Comparison of ENCODE assay signal across 19 mouse cellular contexts in the genomic region with DNA sequence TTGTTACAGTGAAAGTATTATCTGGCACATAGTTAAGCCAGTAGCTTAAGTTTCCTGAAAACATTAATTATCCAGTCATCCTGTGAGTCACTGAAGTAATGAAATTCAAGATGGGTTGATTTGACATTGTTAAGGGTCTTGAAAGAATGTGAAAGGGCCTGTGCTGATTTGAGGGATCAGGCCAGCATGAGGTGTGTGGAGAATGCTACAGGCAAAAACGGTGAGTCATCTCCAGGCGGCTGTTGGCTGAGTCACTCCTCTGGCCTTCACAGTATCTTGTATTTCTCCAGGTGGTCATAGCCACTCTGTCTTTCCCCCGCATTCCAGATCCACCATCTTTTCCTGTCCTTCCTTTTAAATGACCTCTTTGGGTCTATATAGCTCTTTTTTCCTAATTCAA. TPM values are rescaled to one million over a fixed set of nuclear protein-coding genes. Genes with fewer than 3 reads are reported as not detected.
DNase-seq lines count a peak whose midpoint lies in the region; ATAC-seq and TF ChIP-seq lines count a peak whose summit lies in the region.
"Had no signal": no experiment of that assay in that cellular context is flagged by ENCODE, and none has a peak within 500 bp of the region (broad histone marks: within the 10 kb centered on the region; RNA-seq: fewer than 3 reads in every experiment).

No protein-coding gene starts in this region.

- H3K4me1 ChIP-seq in MEL (ENCODE audit: control insufficient read depth in 1 of 2, insufficient read depth in 2 of 2, low read length in 2 of 2): peaks cover 0 to 2% of the 10 kb centered on the region in 2 experiments; a peak in 2 of 4 replicates
- H3K4me1 ChIP-seq in liver, embryonic 12.5 days: no peaks in the 10 kb centered on the region
- no peaks in the 10 kb centered on the region for H3K4me1 ChIP-seq in thymus, adult 2 months (replicated peaks; ENCODE audit: control insufficient read depth, insufficient read depth, low read length)
- H3K4me1 ChIP-seq: embryonic facial prominence, embryonic 15.5 days; forebrain, embryonic 13.5 days; liver, embryonic 15.5 days; midbrain, embryonic 12.5 days had no signal

- no peak for TF ChIP-seq POLR2A in MEL (IDR thresholded peaks at IDR 0.05; ENCODE audit: control insufficient read depth in 1 of 2, insufficient read depth in 1 of 2, low read depth in 1 of 2, low read length in 2 of 2, poor library complexity in 1 of 2)
- no peak for TF ChIP-seq POLR2A in thymus, adult 2 months (IDR thresholded peaks at IDR 0.05; ENCODE audit: control insufficient read depth, extremely low read depth, insufficient read depth, low read length, poor library complexity)

- no peaks in the 10 kb centered on the region for H3K27me3 ChIP-seq in MEL (ENCODE audit: control insufficient read depth in 1 of 2, insufficient read depth in 2 of 2, low read length in 2 of 2)
- no peaks in the 10 kb centered on the region for H3K27me3 ChIP-seq in liver, embryonic 12.5 days (replicated peaks)
- no peaks in the 10 kb centered on the region for H3K27me3 ChIP-seq in thymus, adult 2 months (ENCODE audit: control insufficient read depth, insufficient read depth, low read length)
- H3K27me3 ChIP-seq: embryonic facial prominence, embryonic 15.5 days; forebrain, embryonic 13.5 days; liver, embryonic 15.5 days; midbrain, embryonic 12.5 days had no signal

- no peaks in the 10 kb centered on the region for H3K79me2 ChIP-seq in MEL (ENCODE audit: control insufficient read depth, insufficient read depth, low read length, poor library complexity)

- TF ChIP-seq CTCF in MEL (IDR thresholded peaks at IDR 0.05 in 2 of 3, conservative IDR thresholded peaks at IDR 0.05 in 1 of 3; ENCODE audit: control insufficient read depth in 1 of 3, insufficient read depth in 1 of 3, low read depth in 2 of 3, low read length in 3 of 3, poor library complexity in 1 of 3, severe bottlenecking in 1 of 3): no peak
- no peak for TF ChIP-seq CTCF in thymus, adult 2 months (IDR thresholded peaks at IDR 0.05; ENCODE audit: borderline replicate concordance, control insufficient read depth, extremely low read depth, insufficient read depth, low read length, poor library complexity)

- H3K27ac ChIP-seq in MEL (ENCODE audit: control insufficient read depth, low read depth, low read length): no peak overlapping the region
- H3K27ac ChIP-seq in liver, embryonic 12.5 days: no peak overlapping the region
- H3K27ac ChIP-seq in thymus, adult 2 months (ENCODE audit: control insufficient read depth, insufficient read depth, low read length): no peak overlapping the region
- H3K27ac ChIP-seq: embryonic facial prominence, embryonic 15.5 days; forebrain, embryonic 13.5 days; liver, embryonic 15.5 days; midbrain, embryonic 12.5 days had no signal

- no peaks in the 10 kb centered on the region for H3K9me3 ChIP-seq in MEL (replicated peaks; ENCODE audit: insufficient read depth, low read length)
- no peaks in the 10 kb centered on the region for H3K9me3 ChIP-seq in liver, embryonic 12.5 days (replicated peaks)
- H3K9me3 ChIP-seq: embryonic facial prominence, embryonic 15.5 days; forebrain, embryonic 13.5 days; liver, embryonic 15.5 days; midbrain, embryonic 12.5 days had no signal

- H3K36me3 ChIP-seq in MEL (ENCODE audit: control insufficient read depth in 1 of 2, insufficient read depth in 2 of 2, low read length in 2 of 2): peaks cover 0 to 5% of the 10 kb centered on the region in 2 experiments; a peak in 2 of 4 replicates
- H3K36me3 ChIP-seq in liver, embryonic 12.5 days: no peaks in the 10 kb centered on the region
- H3K36me3 ChIP-seq in thymus, adult 2 months (ENCODE audit: control insufficient read depth, insufficient read depth, low read length): no peaks in the 10 kb centered on the region
- H3K36me3 ChIP-seq: embryonic facial prominence, embryonic 15.5 days; liver, embryonic 15.5 days; midbrain, embryonic 12.5 days had no signal

- ATAC-seq in frontal cortex, adult (ENCODE audit: low TSS enrichment): peak; percentile 62; the same call in 1 of the 2 replicates
- no peak for ATAC-seq in liver, embryonic 12.5 days
- ATAC-seq: forebrain, embryonic 13.5 days had no signal

- H3K9ac ChIP-seq in MEL (ENCODE audit: control insufficient read depth, low read depth, low read length, poor library complexity, severe bottlenecking): no peak overlapping the region
- no peak overlapping the region for H3K9ac ChIP-seq in liver, embryonic 12.5 days
- H3K9ac ChIP-seq: embryonic facial prominence, embryonic 15.5 days; forebrain, embryonic 13.5 days; liver, embryonic 15.5 days; midbrain, embryonic 12.5 days had no signal

- no peak overlapping the region for H3K4me2 ChIP-seq in liver, embryonic 12.5 days
- H3K4me2 ChIP-seq: embryonic facial prominence, embryonic 15.5 days; forebrain, embryonic 13.5 days; heart, embryonic 11.5 days; liver, embryonic 15.5 days; midbrain, embryonic 12.5 days had no signal

- WGBS in liver, embryonic 12.5 days (ENCODE audit: insufficient replicate concordance): 53% methylated on average over 3 of the region's 3 CpGs
- 67% methylated on average over 3 of the region's 3 CpGs for WGBS in thymus, adult 2 months

- no peak for TF ChIP-seq RAD21 in MEL (IDR thresholded peaks at IDR 0.05; ENCODE audit: low read depth, low read length)

- no peak overlapping the region for H3K4me3 ChIP-seq in MEL (ENCODE audit: control insufficient read depth in 1 of 2, insufficient read depth in 1 of 2, low read depth in 2 of 2, low read length in 2 of 2)
- no peak overlapping the region for H3K4me3 ChIP-seq in liver, embryonic 12.5 days
- H3K4me3 ChIP-seq in thymus, adult 2 months (ENCODE audit: control insufficient read depth, insufficient read depth, low read length): no peak overlapping the region
- H3K4me3 ChIP-seq: embryonic facial prominence, embryonic 15.5 days; forebrain, embryonic 13.5 days; liver, embryonic 15.5 days; midbrain, embryonic 12.5 days had no signal

- no peak for DNase-seq in frontal cortex, postnatal 10 days (ENCODE audit: low spot score in 2 of 2)
- peak; percentile 98 for DNase-seq in 3T3-L1 (ENCODE audit: low read depth, low spot score)
- peak; percentile 37 for DNase-seq in MEL (ENCODE audit: low read depth, low spot score)
- DNase-seq in embryo, embryonic 11 days: peak; percentile 22
- no peak for DNase-seq in thymus, adult 2 months
- DNase-seq in layer of hippocampus, adult 9-10 months (ENCODE audit: low spot score): no peak
- DNase-seq: cerebellum, adult 9-11 months; gastrocnemius, postnatal 10 days; heart, postnatal 4 days; kidney, postnatal 10 days; layer of hippocampus, adult 9-11 months; lung, postnatal 14 days had no signal

- TF ChIP-seq EP300 in MEL (IDR thresholded peaks at IDR 0.05; ENCODE audit: low read depth in 1 of 2, low read length in 2 of 2): no peak; a peak in 1 of 4 replicates

TF ChIP-seq in MEL, 35 proteins besides CTCF, POLR2A, EP300 and RAD21:
- TF ChIP-seq GATA1 (IDR thresholded peaks at IDR 0.05; ENCODE audit: low read depth, low read length) (no peak), ELF1 (IDR thresholded peaks at IDR 0.05; ENCODE audit: low read depth, low read length) (no peak), CHD2 (IDR thresholded peaks at IDR 0.05; ENCODE audit: low read length) (no peak), ZMIZ1 (IDR thresholded peaks at IDR 0.05; ENCODE audit: low read depth, low read length) (no peak), ETS1 (IDR thresholded peaks at IDR 0.05; ENCODE audit: low read depth, low read length) (no peak), HCFC1 (IDR thresholded peaks at IDR 0.05; ENCODE audit: low read depth, low read length) (no peak)
TF ChIP-seq in MEL: peak in this region for 0.

RNA-seq across cellular contexts. Expression of gene Sema3e, which starts 50.4 kb away (rescaled TPM):
- not detected in 2 replicates for total RNA-seq in MEL (2012; rRNA removed)
- polyA plus RNA-seq in MEL (2012; ENCODE audit: insufficient read depth in 1 of 2, insufficient read length in 2 of 2, low read depth in 1 of 2, low replicate concordance in 2 of 2, missing spikeins in 1 of 2): not detected
- polyA plus RNA-seq in liver, embryonic 12.5 days (2016; fragmentation: Nextera tagmentation; extraction: Ambion mirVana): 0.16 and 0.19 TPM in 2 replicates
- 0.05 and 0.09 TPM in 2 replicates for polyA plus RNA-seq in thymus, adult 2 months (2012; rRNA removed)

Comparison
In these comparisons a context has a peak if more than half of its experiments do, and no peak if none do; other contexts are left out.
1. DNase-seq: peak in 3T3-L1 (single experiment), MEL (single experiment) and embryo, embryonic 11 days (single experiment); none in frontal cortex, postnatal 10 days (0 of 2), thymus, adult 2 months (single experiment) and layer of hippocampus, adult 9-10 months (single experiment).